Mouse (Mus musculus) adrenal gland (tissue): ENCODE results near the gene Samd4b.

Source experiments
- intact Hi-C: fragments of 180-260 bp; cut with DNase I; formaldehyde crosslinking; loops from one replicate; pipeline ENCODE4 v1.15.1; 2025
- long read RNA-seq, 2 experiments: library from polyadenylated mRNA; unstranded; transcript quantifications; one replicate each; pipeline ENCODE4 v2.0.0; 2020; ENCODE audit warnings: borderline replicate concordance in 1 of 2; ENCODE audit not compliant: insufficient replicate concordance in 1 of 2

Samd4b gene
- long read RNA-seq, experiment 1, partial matches to known transcripts, result 2 of 8 reads
- long read RNA-seq, experiment 1, other reads (novel, unspliced or antisense), result 6 of 8 reads
- long read RNA-seq, experiment 2, partial matches to known transcripts, result 0 of 8 reads
- long read RNA-seq, experiment 2, other reads (novel, unspliced or antisense), result 8 of 8 reads

GRCm38 (mm10) chr7:28597642-28598446, at the start of gene Samd4b, which contains the start of gene Pak4:
Samd4b (minus strand) TSS chr7:28598144.
Pak4 (minus strand) TSS chr7:28598185.
- intact Hi-C loops, result no loop called here

GRCm38 (mm10) chr7:28647016-28647415, 49.1 kb upstream of the Samd4b start:
- intact Hi-C loops, result no loop called here

- intact Hi-C loops, result no loop called here
Observed at GRCm38 (mm10) chr7:28645947-28646475, 48.1 kb upstream of the Samd4b start.

GRCm38 (mm10) chr7:28645366-28645765, 47.4 kb upstream of the Samd4b start:
- intact Hi-C loops, result no loop called here

- intact Hi-C loops, result no loop called here
Observed at GRCm38 (mm10) chr7:28641546-28641945, 43.6 kb upstream of the Samd4b start.

- intact Hi-C loops, result no loop called here
Observed at GRCm38 (mm10) chr7:28637511-28637910, 39.6 kb upstream of the Samd4b start.

GRCm38 (mm10) chr7:28634128-28634527, 36.2 kb upstream of the Samd4b start:
- intact Hi-C loops, result no loop called here

- intact Hi-C loops, result no loop called here
Observed at GRCm38 (mm10) chr7:28631073-28631472, 33.1 kb upstream of the Samd4b start, which contains the start of gene Acp7. Acp7 (minus strand) TSS chr7:28631332.

- intact Hi-C loops, result no loop called here
Observed at GRCm38 (mm10) chr7:28624791-28625190, 26.8 kb upstream of the Samd4b start.

GRCm38 (mm10) chr7:28619098-28619715, 21.3 kb upstream of the Samd4b start:
- intact Hi-C loops, result no loop called here

- intact Hi-C loops, result no loop called here
Observed at GRCm38 (mm10) chr7:28605951-28606350, 8.0 kb upstream of the Samd4b start.

GRCm38 (mm10) chr7:28603788-28604187, 5.8 kb upstream of the Samd4b start:
- intact Hi-C loops, result loop anchor here (2.0 to 5.0 kb wide), 3 partner anchors 76 to 123 kb away; no protein-coding TSS in a partner anchor

- intact Hi-C loops, result loop anchor here (2.0 to 5.0 kb wide), 3 partner anchors 76 to 124 kb away; no protein-coding TSS in a partner anchor
Observed at GRCm38 (mm10) chr7:28603136-28603535, 5.2 kb upstream of the Samd4b start.

- intact Hi-C loops, result loop anchor here (1.0 to 5.0 kb wide), 5 partner anchors 33 to 156 kb away; no protein-coding TSS in a partner anchor
Observed at GRCm38 (mm10) chr7:28601668-28602067, 3.7 kb upstream of the Samd4b start.

- intact Hi-C loops, result loop anchor here (1.0 to 5.0 kb wide), 4 partner anchors 33 to 156 kb away; no protein-coding TSS in a partner anchor
Observed at GRCm38 (mm10) chr7:28601029-28601428, 3.1 kb upstream of the Samd4b start.

GRCm38 (mm10) chr7:28598951-28599350, 1.0 kb upstream of the Samd4b start:
- intact Hi-C loops, result no loop called here

- intact Hi-C loops, result no loop called here
Observed at GRCm38 (mm10) chr7:28597277-28597570, 720 bp downstream of the Samd4b start.

- intact Hi-C loops, result no loop called here
Observed at GRCm38 (mm10) chr7:28596436-28597276, 1.3 kb downstream of the Samd4b start.

- intact Hi-C loops, result no loop called here
Observed at GRCm38 (mm10) chr7:28595751-28596435, 2.1 kb downstream of the Samd4b start.
